Mouse (Mus musculus) kidney, adult 8-10 months (tissue): ENCODE measurements around the gene Cdh11.

Experiments
- DNase-seq, 2 experiments: peaks; one replicate each; pipeline ENCODE4 v3.0.0; 2022

The Cdh11 gene

DNA sequence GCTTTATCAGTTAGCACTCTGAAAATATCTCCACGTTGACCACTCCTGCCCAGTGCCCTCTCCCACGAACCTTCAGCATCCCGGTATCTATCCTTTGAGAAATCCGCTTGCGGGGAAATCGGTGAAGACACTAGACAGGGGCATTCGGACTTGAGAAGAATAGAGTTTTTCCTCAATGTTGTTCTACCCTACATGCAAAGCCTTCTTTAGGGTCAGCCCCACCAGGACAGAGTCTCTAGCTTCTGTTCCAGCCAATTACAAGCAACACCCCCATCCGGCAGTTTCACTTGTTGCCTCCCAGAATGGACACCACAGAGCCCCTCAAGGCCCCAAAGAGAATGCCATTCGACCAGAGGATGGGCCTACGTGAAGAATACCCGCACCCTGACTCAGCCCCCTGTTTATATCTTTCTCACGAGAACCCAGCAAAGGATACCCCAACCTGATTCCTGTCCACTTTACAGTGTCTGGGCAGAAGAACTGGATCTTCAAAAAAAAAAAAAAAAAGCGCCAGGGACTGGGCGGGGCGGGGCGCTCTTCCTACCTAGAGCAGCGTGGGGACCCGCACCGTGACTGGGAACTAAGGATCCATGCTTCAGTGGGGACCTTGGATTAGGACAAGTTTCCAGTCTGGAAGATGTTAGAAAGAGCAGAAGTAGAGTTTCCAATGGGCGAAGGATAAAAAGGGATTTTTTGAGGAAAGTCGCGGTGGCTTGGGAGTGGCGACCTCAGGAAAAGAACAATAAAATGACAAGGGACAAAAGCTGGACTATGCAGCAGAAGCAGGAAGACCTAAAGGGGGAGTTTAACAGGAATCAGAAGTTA is at the start of gene Cdh11:
Gene Cdh11 (minus strand): TSS at position 51 of the 825 bp plus-strand sequence.
- no peak for DNase-seq

DNA sequence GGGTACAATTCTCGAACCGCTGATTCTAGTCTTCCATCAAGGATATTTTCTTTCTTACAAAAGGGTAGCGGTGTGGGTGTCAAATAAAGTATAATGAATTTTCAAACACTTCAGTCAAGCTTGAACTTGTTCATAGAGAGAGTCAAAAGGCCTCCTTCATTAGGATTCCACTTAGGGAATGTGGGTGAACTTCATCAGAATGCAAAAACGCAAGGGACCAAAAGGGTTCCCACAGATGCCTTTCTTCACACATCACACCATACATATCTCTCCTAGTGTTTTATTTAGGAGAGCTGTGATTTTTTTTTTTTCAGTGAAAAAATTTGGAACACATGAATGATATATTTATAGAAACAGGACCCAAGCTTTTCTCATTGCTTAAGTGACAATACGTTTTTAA is 28.5 kb upstream of the Cdh11 start:
- no peak for DNase-seq

GRCm38 (mm10) chr8:102790303-102790702 is 4.9 kb upstream of the Cdh11 start:
- DNase-seq, result peak in 1 of 2 experiments; percentile 7

GRCm38 (mm10) chr8:102786467-102787360 is 1.3 kb upstream of the Cdh11 start:
- no peak for DNase-seq

- peak; percentile 6 to 16 for DNase-seq
Measured at GRCm38 (mm10) chr8:102784835-102785455, 497 bp downstream of the Cdh11 start.

DNA sequence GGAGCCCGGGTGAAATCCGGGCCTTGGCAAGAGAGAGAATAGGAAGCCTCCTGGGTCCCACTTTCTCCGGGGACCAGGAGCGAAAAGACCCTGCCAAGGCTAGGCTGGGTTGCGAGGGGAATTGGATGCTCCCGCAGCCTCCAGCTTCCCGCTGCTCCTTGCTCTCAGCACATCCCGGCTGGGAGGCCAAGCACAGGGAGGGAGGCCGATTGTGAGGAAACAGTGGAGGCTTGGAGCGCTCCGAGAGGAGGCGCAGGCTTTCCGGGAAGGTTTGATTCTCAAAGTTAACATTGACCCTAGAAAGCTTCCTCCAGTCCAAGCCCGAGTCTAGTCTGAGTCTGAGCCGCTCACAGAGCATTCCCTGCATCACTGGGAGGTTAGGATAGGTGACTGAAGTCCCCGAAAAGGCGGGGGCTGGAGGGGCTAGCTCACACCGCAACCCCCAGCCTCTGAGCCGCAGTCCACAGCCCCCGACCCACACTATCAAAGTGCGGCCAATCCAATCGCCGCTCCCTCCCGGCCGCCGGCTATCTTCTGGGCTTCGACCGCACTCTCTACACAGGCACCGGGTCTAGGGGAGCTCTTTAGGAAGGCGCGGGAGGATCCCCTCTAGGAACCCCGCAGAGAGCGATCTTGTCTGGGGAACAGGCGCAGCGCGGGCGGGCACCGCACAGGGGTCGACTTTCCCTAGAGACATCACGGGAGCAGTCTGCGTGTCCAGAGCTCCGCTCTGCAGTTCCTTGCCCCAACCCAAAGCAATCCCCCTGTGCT is 1.4 kb downstream of the Cdh11 start:
- DNase-seq, result peak in 1 of 2 experiments; percentile 3

DNA sequence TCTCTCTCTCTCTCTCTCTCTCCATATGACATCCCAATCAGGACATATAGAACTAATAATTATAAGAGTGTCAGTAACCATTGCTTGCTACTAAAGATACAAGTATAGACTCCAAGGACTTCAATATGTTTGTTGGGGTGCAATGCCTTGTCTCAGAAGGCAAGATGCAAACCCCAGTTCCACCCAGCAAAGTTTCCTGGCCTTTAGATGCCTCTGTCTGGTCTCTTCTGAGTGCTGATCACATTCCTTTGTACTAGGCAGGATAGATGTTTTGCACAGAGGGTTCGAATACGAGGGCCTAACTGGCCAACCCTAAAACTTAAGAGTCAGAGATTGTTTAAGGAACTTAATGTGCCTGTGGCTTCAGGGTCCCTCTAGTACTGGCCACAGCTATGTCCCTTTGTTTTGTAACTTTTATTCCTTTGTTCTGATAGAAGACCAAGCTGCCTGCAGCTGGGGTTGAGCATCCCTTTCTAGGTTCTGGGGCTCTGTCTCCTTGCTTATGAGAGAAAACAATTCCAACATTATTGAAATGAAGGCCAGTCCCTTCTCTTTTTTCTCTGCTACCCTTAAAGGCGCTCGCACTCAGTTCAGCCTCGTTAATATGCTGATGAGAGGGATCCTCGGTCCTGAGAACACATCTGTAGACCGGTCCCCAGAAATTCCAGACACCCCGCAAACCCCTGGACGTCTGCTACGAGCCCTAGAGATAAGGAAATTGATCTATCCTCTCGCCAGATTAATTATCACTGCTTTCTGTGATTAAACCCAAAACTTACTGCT is 2.5 kb downstream of the Cdh11 start:
- no peak for DNase-seq

- peak; percentile 18 to 56 for DNase-seq
Measured at GRCm38 (mm10) chr8:102780899-102781298, 4.5 kb downstream of the Cdh11 start.

GRCm38 (mm10) chr8:102774594-102774993 is 10.8 kb downstream of the Cdh11 start:
- DNase-seq, result no peak

DNA sequence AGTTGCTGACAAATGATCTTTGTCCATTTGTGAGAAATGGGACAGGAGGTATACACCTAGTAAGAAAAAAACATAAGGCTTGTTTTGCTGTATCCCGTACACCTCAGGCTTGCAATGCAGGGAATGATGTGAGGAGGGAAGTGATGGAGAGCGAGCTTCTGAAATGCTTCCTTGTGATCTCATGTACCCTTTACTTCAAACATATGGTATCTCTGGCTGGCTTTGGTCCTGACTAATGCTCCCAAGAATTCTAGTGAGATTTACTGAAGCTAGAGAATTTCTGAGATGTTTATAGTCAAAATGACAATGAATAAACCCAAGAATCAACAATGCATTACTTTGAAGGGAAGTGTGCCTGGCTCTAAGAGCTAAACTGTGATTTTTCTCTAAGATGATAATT is 14.0 kb downstream of the Cdh11 start:
- no peak for DNase-seq

DNA sequence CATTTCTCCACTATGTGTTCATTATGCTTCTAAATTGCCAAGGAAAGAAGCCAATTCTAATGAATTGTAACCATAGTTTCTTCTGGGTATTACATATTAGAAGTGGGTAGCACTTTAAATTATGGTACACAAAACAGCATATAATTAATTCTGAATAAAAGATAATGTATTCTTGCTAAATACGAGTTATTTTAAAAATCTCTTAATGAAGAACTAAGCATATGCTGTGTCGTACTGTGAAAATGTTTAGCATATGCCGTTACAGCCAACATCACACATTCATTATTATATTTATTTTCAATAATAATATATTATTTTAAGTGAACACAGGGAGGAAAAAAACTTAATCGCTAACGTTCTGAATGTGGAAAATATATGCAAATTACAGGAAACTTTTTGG is 31.6 kb downstream of the Cdh11 start:
- no peak for DNase-seq

GRCm38 (mm10) chr8:102742940-102743339 is 42.5 kb downstream of the Cdh11 start:
- no peak for DNase-seq

GRCm38 (mm10) chr8:102742008-102742591 is 43.3 kb downstream of the Cdh11 start:
- no peak for DNase-seq

GRCm38 (mm10) chr8:102740963-102741362 is 44.5 kb downstream of the Cdh11 start:
- no peak for DNase-seq

- DNase-seq, result no peak
Measured at GRCm38 (mm10) chr8:102738961-102739487, 46.4 kb downstream of the Cdh11 start.

- DNase-seq, result no peak
Measured at GRCm38 (mm10) chr8:102738395-102738794, 47.0 kb downstream of the Cdh11 start.

- DNase-seq, result no peak
Measured at GRCm38 (mm10) chr8:102734419-102734818, 51.0 kb downstream of the Cdh11 start.

DNA sequence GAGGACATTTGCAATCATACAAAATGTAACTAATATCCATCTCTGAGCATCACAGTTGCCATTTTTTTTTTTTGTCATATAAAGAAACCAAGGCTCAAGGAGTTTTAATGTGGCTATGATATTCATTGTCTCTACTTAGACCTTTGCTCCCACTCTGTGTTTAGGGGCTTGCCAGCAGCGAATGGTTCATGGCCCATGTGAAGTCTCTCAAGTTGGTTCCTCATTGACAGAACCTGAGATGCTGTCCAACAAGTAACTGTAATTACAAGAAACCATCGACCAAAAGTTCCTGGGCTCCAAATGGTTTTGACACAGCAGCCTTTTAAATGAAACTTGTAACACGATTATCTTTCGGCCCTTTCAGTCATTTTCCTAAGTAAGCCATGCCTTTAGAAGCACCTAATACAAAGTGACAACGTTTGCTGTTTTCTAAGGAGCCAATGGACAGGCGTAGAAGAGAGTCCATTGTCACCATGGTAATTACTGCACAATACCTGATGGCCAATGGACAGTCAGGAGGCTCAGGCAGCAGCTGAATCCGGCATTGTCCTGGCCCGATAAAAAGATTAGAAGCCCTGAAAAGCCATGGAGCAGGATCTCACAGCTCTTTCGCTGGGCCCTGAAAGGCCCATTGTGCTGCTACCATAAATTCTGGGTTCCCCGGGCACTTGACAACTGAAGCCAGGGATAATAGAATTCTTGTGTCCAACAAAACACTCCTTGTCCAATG is 59.1 kb downstream of the Cdh11 start:
- no peak for DNase-seq

GRCm38 (mm10) chr8:102725496-102725895 is 59.9 kb downstream of the Cdh11 start:
- no peak for DNase-seq

DNA sequence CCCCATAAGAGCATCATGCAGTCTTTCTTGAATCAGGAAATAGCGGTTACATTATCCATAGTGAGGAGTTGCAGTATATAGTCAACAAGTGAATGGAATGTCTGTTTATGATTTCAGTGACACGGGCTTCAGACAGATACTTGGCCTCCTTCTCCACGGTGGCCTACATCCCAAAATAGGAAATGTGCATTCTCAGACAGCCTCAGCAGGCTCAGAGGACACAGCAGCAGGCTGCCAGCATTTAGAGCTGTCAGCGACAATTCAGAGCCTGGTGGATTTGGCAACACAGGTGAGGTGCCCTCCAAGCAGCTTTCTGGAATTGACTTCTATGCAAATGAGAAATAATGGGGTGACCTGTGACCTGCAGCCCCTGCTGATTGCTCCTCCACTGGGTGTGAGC is 69.5 kb downstream of the Cdh11 start:
- DNase-seq, result no peak
